Mouse (Mus musculus) CH12.LX (cell line): Measurements from ENCODE around the gene Srbd1. TPM values are rescaled to one million over a fixed set of nuclear protein-coding genes. Genes with fewer than 3 reads are reported as not detected.
A peak's percentile ranks its signal among the peaks of the same experiment; 100 is the strongest.

Experiments
- DNase-seq: peaks from one replicate; pipeline ENCODE4 v3.0.0-alpha.2; 2013; ENCODE audit errors: extremely low read depth
- H3K27ac ChIP-seq: 2 replicates; pipeline ENCODE4 v1.5.1; 2012; ENCODE audit warnings: low read depth, mild to moderate bottlenecking, control low read depth, moderate library complexity; ENCODE audit not compliant: insufficient read depth
- H3K27me3 ChIP-seq: replicated peaks from 2 replicates; pipeline ENCODE3; 2012; ENCODE audit warnings: inconsistent platforms
- H3K36me3 ChIP-seq, 2 experiments: replicated peaks in 1 of 2; 2 replicates each; pipeline versions ENCODE3 to v1.6.1; 2012; ENCODE audit warnings: inconsistent platforms in 1 of 2, low read length in 1 of 2, mild to moderate bottlenecking in 1 of 2, mixed read lengths in 1 of 2, moderate library complexity in 1 of 2; ENCODE audit not compliant: control insufficient read depth in 1 of 2, insufficient read depth in 1 of 2
- H3K4me1 ChIP-seq, 2 experiments: 2 replicates each; pipeline ENCODE4 v1.6.1; 2012; ENCODE audit warnings: inconsistent platforms in 1 of 2, moderate library complexity in 1 of 2; ENCODE audit not compliant: insufficient read depth in 2 of 2, control insufficient read depth in 1 of 2
- H3K4me2 ChIP-seq: 2 replicates; pipeline ENCODE4 v1.6.1; 2012; ENCODE audit warnings: low read depth, mild to moderate bottlenecking, control low read depth; ENCODE audit not compliant: poor library complexity, insufficient read depth, severe bottlenecking
- H3K4me3 ChIP-seq, 3 experiments: fragments of 150-350 bp in 1 of 3; sonication (generic) in 1 of 3; replicated peaks in 1 of 3; 2 replicates each; pipeline versions ENCODE3 to v1.5.1; 2011 to 2012; ENCODE audit warnings: low read depth in 2 of 3, low read length in 2 of 3, mild to moderate bottlenecking in 2 of 3, moderate library complexity in 2 of 3, control low read depth in 1 of 3, improper control_type of control experiment in 1 of 3, inconsistent platforms in 1 of 3, mixed read lengths in 1 of 3; ENCODE audit not compliant: poor library complexity in 1 of 3
- H3K79me2 ChIP-seq: replicated peaks from 2 replicates; pipeline ENCODE4 v1.6.1; 2012; ENCODE audit warnings: mild to moderate bottlenecking, moderate library complexity; ENCODE audit not compliant: control insufficient read depth, poor library complexity, insufficient read depth, severe bottlenecking; ENCODE audit errors: extremely low read depth
- H3K9ac ChIP-seq: 2 replicates; pipeline ENCODE4 v1.6.1; 2012; ENCODE audit warnings: low read depth, mild to moderate bottlenecking, control low read depth, moderate library complexity; ENCODE audit not compliant: insufficient read depth
- H3K9me3 ChIP-seq: replicated peaks from 2 replicates; pipeline ENCODE3; 2012; ENCODE audit warnings: low read length, inconsistent platforms, mixed read lengths
- BHLHE40 ChIP-seq: IDR thresholded peaks from 2 replicates; pipeline ENCODE4 v1.6.1; 2011; ENCODE audit warnings: mild to moderate bottlenecking, low read depth, low read length, improper control_type of control experiment
- CHD2 ChIP-seq: IDR thresholded peaks from 2 replicates; pipeline ENCODE4 v1.6.1; 2011; ENCODE audit warnings: low read length, improper control_type of control experiment
- CTCF ChIP-seq, 2 experiments: IDR thresholded peaks in 1 of 2; conservative IDR thresholded peaks in 1 of 2; 2 replicates each; pipeline ENCODE4 v1.5.1; 2011 to 2012; ENCODE audit warnings: low read depth in 2 of 2, low read length in 2 of 2, improper control_type of control experiment in 1 of 2, inconsistent platforms in 1 of 2, mild to moderate bottlenecking in 1 of 2, moderate library complexity in 1 of 2
- E2F4 ChIP-seq: IDR thresholded peaks from 2 replicates; pipeline ENCODE4 v1.6.1; 2011; ENCODE audit warnings: low read depth, low read length, improper control_type of control experiment; ENCODE audit not compliant: insufficient replicate concordance
- HCFC1 ChIP-seq: IDR thresholded peaks from 2 replicates; pipeline ENCODE4 v1.6.1; 2012; ENCODE audit warnings: low read depth, mild to moderate bottlenecking, inconsistent platforms, low read length, improper control_type of control experiment
- IRF4 ChIP-seq: IDR thresholded peaks from 2 replicates; pipeline ENCODE4 v1.6.1; 2014; ENCODE audit warnings: low read depth, mild to moderate bottlenecking, inconsistent platforms, low read length, improper control_type of control experiment
- JUND ChIP-seq: conservative IDR thresholded peaks from 2 replicates; pipeline ENCODE4 v1.6.1; 2011; ENCODE audit warnings: low read depth, low read length, improper control_type of control experiment
- MAX ChIP-seq: IDR thresholded peaks from 2 replicates; pipeline ENCODE4 v1.6.1; 2011; ENCODE audit warnings: low read length, improper control_type of control experiment
- MAZ ChIP-seq: IDR thresholded peaks from 2 replicates; pipeline ENCODE4 v1.6.1; 2012; ENCODE audit warnings: low read depth, mild to moderate bottlenecking, inconsistent platforms, low read length, improper control_type of control experiment, moderate library complexity
- MYC ChIP-seq: IDR thresholded peaks from 2 replicates; pipeline ENCODE4 v1.6.1; 2011; ENCODE audit warnings: low read depth, mild to moderate bottlenecking, improper control_type of control experiment, low read length
- NELFE ChIP-seq: IDR thresholded peaks from 2 replicates; pipeline ENCODE4 v1.6.1; 2011; ENCODE audit warnings: low read depth, low read length, improper control_type of control experiment
- NRF1 ChIP-seq: IDR thresholded peaks from 2 replicates; pipeline ENCODE4 v1.6.1; 2014; ENCODE audit warnings: low read depth, mild to moderate bottlenecking, inconsistent platforms, low read length, improper control_type of control experiment, moderate library complexity
- POLR2A ChIP-seq: IDR thresholded peaks from 2 replicates; pipeline ENCODE4 v1.6.1; 2011; ENCODE audit warnings: low read depth, mild to moderate bottlenecking, improper control_type of control experiment, low read length
- RAD21 ChIP-seq: IDR thresholded peaks from 2 replicates; pipeline ENCODE4 v1.6.1; 2011; ENCODE audit warnings: low read depth, mild to moderate bottlenecking, low read length, improper control_type of control experiment, moderate library complexity
- RCOR1 ChIP-seq: conservative IDR thresholded peaks from 2 replicates; pipeline ENCODE4 v1.6.1; 2012; ENCODE audit warnings: low read depth, mild to moderate bottlenecking, inconsistent platforms, low read length, improper control_type of control experiment
- SIN3A ChIP-seq: IDR thresholded peaks from 2 replicates; pipeline ENCODE4 v1.6.1; 2012; ENCODE audit warnings: low read length, improper control_type of control experiment, inconsistent platforms
- SMC3 ChIP-seq: IDR thresholded peaks from 2 replicates; pipeline ENCODE4 v1.6.1; 2011; ENCODE audit warnings: low read depth, low read length, improper control_type of control experiment
- TBP ChIP-seq: conservative IDR thresholded peaks from 2 replicates; pipeline ENCODE4 v1.6.1; 2011; ENCODE audit warnings: low read depth, low read length, improper control_type of control experiment
- TCF12 ChIP-seq: IDR thresholded peaks from 2 replicates; pipeline ENCODE4 v1.6.1; 2014; ENCODE audit warnings: low read depth, mild to moderate bottlenecking, inconsistent platforms, low read length, improper control_type of control experiment
- USF2 ChIP-seq: conservative IDR thresholded peaks from 2 replicates; pipeline ENCODE4 v1.6.1; 2011; ENCODE audit warnings: low read depth, low read length, improper control_type of control experiment
- ZC3H11A ChIP-seq: IDR thresholded peaks from 2 replicates; pipeline ENCODE4 v1.6.1; 2012; ENCODE audit warnings: low read depth, mild to moderate bottlenecking, inconsistent platforms, low read length, improper control_type of control experiment
- ZKSCAN1 ChIP-seq: IDR thresholded peaks from 2 replicates; pipeline ENCODE4 v1.6.1; 2012; ENCODE audit warnings: low read depth, inconsistent platforms, low read length, improper control_type of control experiment, borderline replicate concordance
- ZMIZ1 ChIP-seq: IDR thresholded peaks from 2 replicates; pipeline ENCODE4 v1.6.1; 2012; ENCODE audit warnings: low read depth, mild to moderate bottlenecking, inconsistent platforms, low read length, improper control_type of control experiment
- ZNF384 ChIP-seq: IDR thresholded peaks from 2 replicates; pipeline ENCODE4 v1.6.1; 2012; ENCODE audit warnings: low read depth, low read length, improper control_type of control experiment, inconsistent platforms
- dilution Hi-C: fragments of 300-500 bp; cut with MboI; formaldehyde crosslinking; loops from 2 replicates; pipeline ENCODE4 v1.14.3; 2020; ENCODE audit warnings: low sequenced_read_pairs; ENCODE audit not compliant: extremely low pct_unique_long_range_greater_than_20kb, extremely low pct_ligation_motif_present
- in situ Hi-C: fragments of 300-500 bp; cut with MboI; formaldehyde crosslinking; loops from 3 replicates; pipeline ENCODE4 v1.14.3; 2019; ENCODE audit warnings: low sequenced_read_pairs, low pct_ligation_motif_present, low pct_unique_long_range_greater_than_20kb, mixed read lengths
- polyA plus RNA-seq: library from polyadenylated mRNA; unstranded; fragments of >175 nt; gene quantifications from 2 replicates; pipeline ENCODE4 v1.2.1, GENCODE M21; 2012; ENCODE audit warnings: low read depth; ENCODE audit not compliant: insufficient read length
- total RNA-seq, 2 experiments: library from RNA; depleted of rRNA; stranded (reverse); fragments of 300-350 nt in 1 of 2; fragments of >200 nt in 1 of 2; gene quantifications; 2 replicates each; pipeline ENCODE4 v1.2.3; 2012 to 2014

Gene Srbd1
- total and polyA plus RNA-seq, 3 experiments: 21.5 to 34.5 (median 24.8) TPM

- TF ChIP-seq ZC3H11A: no peak
- peak; percentile 46; the same call in 1 of the 2 replicates for TF ChIP-seq MAX
- no peak for TF ChIP-seq USF2
- 0 out of 2 replicates have a peak, but pooled peaks have one; percentile 47 for TF ChIP-seq CHD2
- TF ChIP-seq ZMIZ1: no peak
- peak; percentile 88 for TF ChIP-seq JUND
- TF ChIP-seq BHLHE40: no peak
- TF ChIP-seq HCFC1: no peak
- peak; percentile 85 for TF ChIP-seq MYC
Measured at GRCm38 (mm10) chr17:86067444-86067843, 77.5 kb downstream of the Srbd1 start (continued).

- peaks cover 0 to 20% of the 10 kb centered on the region in 2 experiments for H3K36me3 ChIP-seq
- dilution Hi-C loops: no loop called here
Measured at GRCm38 (mm10) chr17:86065833-86066232, 79.1 kb downstream of the Srbd1 start.

GRCm38 (mm10) chr17:86063461-86063860 lies 81.5 kb downstream of the Srbd1 start:
- in situ Hi-C loops: no loop called here
- 0 out of 2 replicates have a peak, but pooled peaks cover 2% of the 10 kb centered on the region for H3K79me2 ChIP-seq

More at GRCm38 (mm10) chr17:86065833-86066232, 79.1 kb downstream of the Srbd1 start:
- no peak overlapping the region for H3K27ac ChIP-seq
- no peak overlapping the region for H3K9ac ChIP-seq
- peaks cover 10 to 41% of the 10 kb centered on the region in 2 experiments for H3K4me1 ChIP-seq
- H3K4me3 ChIP-seq: no peak overlapping the region
- in situ Hi-C loops: no loop called here
- H3K27me3 ChIP-seq: no peaks in the 10 kb centered on the region
- TF ChIP-seq CHD2 (no peak), ZNF384 (peak; percentile 75), TBP (no peak), ZKSCAN1 (no peak)
- no peak for DNase-seq
- H3K4me2 ChIP-seq: no peak overlapping the region
- no peaks in the 10 kb centered on the region for H3K9me3 ChIP-seq
- 0 out of 2 replicates have a peak, but pooled peaks cover 2% of the 10 kb centered on the region for H3K79me2 ChIP-seq

More at GRCm38 (mm10) chr17:86063461-86063860, 81.5 kb downstream of the Srbd1 start:
- Histone ChIP-seq H3K36me3 (peaks cover 0 to 17% of the 10 kb centered on the region in 2 experiments), H3K9me3 (no peaks in the 10 kb centered on the region), H3K4me3 (no peak overlapping the region), H3K27ac (no peak overlapping the region), H3K4me2 (no peak overlapping the region; the same call in 1 of the 2 replicates), H3K9ac (no peak overlapping the region), H3K4me1 (peaks cover 13 to 65% of the 10 kb centered on the region in 2 experiments), H3K27me3 (no peaks in the 10 kb centered on the region)
- dilution Hi-C loops: no loop called here
- peak; percentile 72 for DNase-seq
- peak; percentile 69 to 90 for TF ChIP-seq CTCF (conservative IDR thresholded peaks at IDR 0.05 in 1 of 2, IDR thresholded peaks at IDR 0.05 in 1 of 2; ENCODE audit: low read depth in 2 of 2, low read length in 2 of 2)
- TF ChIP-seq MAX: peak; percentile 38; the same call in 1 of the 2 replicates
- peak; percentile 41; the same call in 1 of the 2 replicates for TF ChIP-seq HCFC1
- TF ChIP-seq TCF12: peak; percentile 57; the same call in 1 of the 2 replicates
- peak; percentile 57; the same call in 1 of the 2 replicates for TF ChIP-seq NELFE
- peak; percentile 60 for TF ChIP-seq JUND
- peak; percentile 74 for TF ChIP-seq CHD2
- TF ChIP-seq SIN3A: peak; percentile 63; the same call in 1 of the 2 replicates
- peak; percentile 60 for TF ChIP-seq ZC3H11A
- no peak for TF ChIP-seq RCOR1
- no peak for TF ChIP-seq E2F4
- TF ChIP-seq IRF4: peak; percentile 51
- TF ChIP-seq SMC3: peak; percentile 92
- TF ChIP-seq MYC: 0 out of 2 replicates have a peak, but pooled peaks have one; percentile 20
- TF ChIP-seq NRF1: no peak
- TF ChIP-seq MAZ: peak; percentile 86
- peak; percentile 84 for TF ChIP-seq RAD21
- no peak for TF ChIP-seq BHLHE40
- TF ChIP-seq POLR2A: no peak
